Mouse (Mus musculus): Measurements from ENCODE around the gene Kctd10. TPM values are rescaled to one million over a fixed set of nuclear protein-coding genes. Genes with fewer than 3 reads are reported as not detected.

Gene Kctd10
- total RNA-seq, 1 experiment, result 94.6 TPM

GRCm38 (mm10) chr5:114379763-114380162 is 545 bp downstream of the Kctd10 start:
- no peak for DNase-seq (ENCODE audit: low read depth, low spot score)
- in situ Hi-C loops (cut with MboI; ENCODE audit: low sequenced_read_pairs in 2 of 2, unreplicated experiment in 2 of 2), result no loop called here
- Histone ChIP-seq H3K9me3 (ENCODE audit: control insufficient read depth, insufficient read depth, low read depth, low read length) (no peaks in the 10 kb centered on the region), H3K4me3 (ENCODE audit: insufficient read depth in 1 of 2, low read depth in 1 of 2, low read length in 2 of 2, poor library complexity in 1 of 2, severe bottlenecking in 1 of 2) (peak overlapping the region; percentile 80 to 95), H3K36me3 (ENCODE audit: control insufficient read depth, insufficient read depth, low read length, poor library complexity, severe bottlenecking) (peaks cover 11% of the 10 kb centered on the region; the same call in 1 of the 2 replicates), H3K27ac (ENCODE audit: insufficient read depth, low read depth, low read length, poor library complexity, severe bottlenecking) (peak overlapping the region; percentile 48), H3K9ac (ENCODE audit: insufficient read depth, low read depth, low read length, poor library complexity, severe bottlenecking) (peak overlapping the region; percentile 92), H3K4me1 (ENCODE audit: control insufficient read depth in 2 of 2, insufficient read depth in 2 of 2, low read length in 2 of 2, poor library complexity in 1 of 2) (peaks cover 2 to 19% of the 10 kb centered on the region in 2 experiments; a peak in 3 of 4 replicates)
- TF ChIP-seq ZNF384 (IDR thresholded peaks at IDR 0.05; ENCODE audit: low read depth, low read length), result no peak
- TF ChIP-seq CHD2 (IDR thresholded peaks at IDR 0.05; ENCODE audit: low read depth, low read length), result no peak
- no peak for TF ChIP-seq ZC3H11A (IDR thresholded peaks at IDR 0.05; ENCODE audit: borderline replicate concordance, low read depth, low read length)
- no peak for TF ChIP-seq MAFK (IDR thresholded peaks at IDR 0.05; ENCODE audit: insufficient read depth, low read depth, low read length)
- no peak for TF ChIP-seq HCFC1 (IDR thresholded peaks at IDR 0.05; ENCODE audit: borderline replicate concordance, insufficient read depth, low read length)

DNA sequence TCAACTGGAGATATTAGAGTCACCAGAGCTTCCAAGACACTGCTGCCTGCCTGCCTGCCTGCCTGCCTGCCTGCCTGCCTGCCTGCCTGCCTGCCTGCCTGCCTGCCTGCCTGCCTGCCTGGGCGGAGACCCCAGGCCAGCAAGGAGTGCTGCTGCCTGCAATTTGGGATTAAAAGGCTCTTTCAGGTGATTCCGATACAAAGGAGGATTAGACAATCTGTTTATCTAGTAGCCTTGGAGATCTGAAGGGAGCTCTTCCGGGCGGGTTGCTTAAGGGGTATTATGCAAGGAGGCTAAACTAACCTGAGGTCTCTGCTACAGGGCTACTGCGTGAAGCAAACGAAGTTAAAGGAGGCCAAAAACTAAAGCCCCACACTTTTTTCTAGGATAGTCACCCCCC is 1.4 kb downstream of the Kctd10 start:
- H3K9ac ChIP-seq (ENCODE audit: insufficient read depth, low read depth, low read length, poor library complexity, severe bottlenecking), result peak overlapping the region; percentile 31; the same call in 1 of the 2 replicates
- in situ Hi-C loops (cut with MboI; ENCODE audit: low sequenced_read_pairs in 2 of 2, unreplicated experiment in 2 of 2), result no loop called here

DNA sequence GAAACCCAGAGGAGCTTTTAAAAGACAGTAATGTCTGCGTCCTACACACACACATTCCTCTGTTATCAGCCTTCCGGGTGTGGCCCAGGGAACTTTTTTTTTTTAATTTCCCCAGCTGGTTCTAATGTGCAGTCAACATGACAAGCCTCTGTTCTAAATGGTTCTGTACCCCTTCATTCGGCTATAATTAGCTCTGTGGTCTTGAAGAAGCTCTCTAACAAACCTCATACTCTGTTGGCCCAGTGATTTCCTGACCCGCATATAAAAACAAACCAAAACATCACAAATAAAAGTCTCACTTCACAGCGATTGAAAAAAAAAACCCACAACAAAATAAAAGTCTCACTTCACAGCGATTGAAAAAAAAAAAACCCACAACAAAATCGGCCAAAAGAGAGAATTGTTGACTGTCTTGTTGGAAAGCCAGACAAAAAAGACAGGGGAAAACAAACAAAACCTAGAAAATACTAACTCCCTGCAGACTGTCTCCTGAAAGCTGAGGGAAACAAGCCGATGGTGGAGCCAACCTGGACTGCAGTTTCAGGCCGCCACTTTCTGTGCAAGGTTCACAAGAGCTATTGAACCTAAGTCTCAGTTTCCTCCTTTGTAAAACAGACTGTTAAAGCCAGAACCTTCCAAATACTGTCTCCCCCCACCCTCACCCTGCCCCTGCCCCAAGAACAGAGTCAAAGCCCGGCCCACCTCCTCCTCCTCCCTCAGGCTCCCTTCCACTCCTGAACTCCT is 2.0 kb downstream of the Kctd10 start:
- Histone ChIP-seq H3K4me1 (ENCODE audit: control insufficient read depth in 2 of 2, insufficient read depth in 2 of 2, low read length in 2 of 2, poor library complexity in 1 of 2) (peaks cover 4 to 24% of the 10 kb centered on the region in 2 experiments; a peak in 3 of 4 replicates), H3K27ac (ENCODE audit: insufficient read depth, low read depth, low read length, poor library complexity, severe bottlenecking) (no peak overlapping the region; the same call in 1 of the 2 replicates), H3K4me3 (ENCODE audit: insufficient read depth in 1 of 2, low read depth in 1 of 2, low read length in 2 of 2, poor library complexity in 1 of 2, severe bottlenecking in 1 of 2) (no peak overlapping the region), H3K9ac (ENCODE audit: insufficient read depth, low read depth, low read length, poor library complexity, severe bottlenecking) (0 out of 2 replicates have a peak overlapping the region, but pooled peaks have one; percentile 31), H3K36me3 (ENCODE audit: control insufficient read depth, insufficient read depth, low read length, poor library complexity, severe bottlenecking) (peaks cover 16% of the 10 kb centered on the region), H3K9me3 (ENCODE audit: control insufficient read depth, insufficient read depth, low read depth, low read length) (no peaks in the 10 kb centered on the region)
- TF ChIP-seq ZNF384 (IDR thresholded peaks at IDR 0.05; ENCODE audit: low read depth, low read length), result peak; percentile 57; the same call in 1 of the 2 replicates
- no peak for TF ChIP-seq HCFC1 (IDR thresholded peaks at IDR 0.05; ENCODE audit: borderline replicate concordance, insufficient read depth, low read length)
- no peak for TF ChIP-seq CHD2 (IDR thresholded peaks at IDR 0.05; ENCODE audit: low read depth, low read length)
- DNase-seq (ENCODE audit: low read depth, low spot score), result no peak
- in situ Hi-C loops (cut with MboI; ENCODE audit: low sequenced_read_pairs in 2 of 2, unreplicated experiment in 2 of 2), result no loop called here

More for the DNA sequence above, 1.4 kb downstream of the Kctd10 start:
- Histone ChIP-seq H3K4me1 (ENCODE audit: control insufficient read depth in 2 of 2, insufficient read depth in 2 of 2, low read length in 2 of 2, poor library complexity in 1 of 2) (peaks cover 4 to 27% of the 10 kb centered on the region in 2 experiments; a peak in 3 of 4 replicates), H3K36me3 (ENCODE audit: control insufficient read depth, insufficient read depth, low read length, poor library complexity, severe bottlenecking) (peaks cover 14% of the 10 kb centered on the region), H3K9me3 (ENCODE audit: control insufficient read depth, insufficient read depth, low read depth, low read length) (no peaks in the 10 kb centered on the region), H3K4me3 (ENCODE audit: insufficient read depth in 1 of 2, low read depth in 1 of 2, low read length in 2 of 2, poor library complexity in 1 of 2, severe bottlenecking in 1 of 2) (0 out of 4 replicates have a peak overlapping the region, but pooled peaks of 1 of the 2 experiments have one; percentile 80), H3K27ac (ENCODE audit: insufficient read depth, low read depth, low read length, poor library complexity, severe bottlenecking) (no peak overlapping the region; the same call in 1 of the 2 replicates)
- TF ChIP-seq CHD2 (IDR thresholded peaks at IDR 0.05; ENCODE audit: low read depth, low read length) (no peak), HCFC1 (IDR thresholded peaks at IDR 0.05; ENCODE audit: borderline replicate concordance, insufficient read depth, low read length) (no peak), ZNF384 (IDR thresholded peaks at IDR 0.05; ENCODE audit: low read depth, low read length) (no peak), MAFK (IDR thresholded peaks at IDR 0.05; ENCODE audit: insufficient read depth, low read depth, low read length) (no peak), ZC3H11A (IDR thresholded peaks at IDR 0.05; ENCODE audit: borderline replicate concordance, low read depth, low read length) (no peak)
- DNase-seq (ENCODE audit: low read depth, low spot score), result no peak

GRCm38 (mm10) chr5:114374409-114375213 is 5.7 kb downstream of the Kctd10 start:
- Histone ChIP-seq H3K9me3 (ENCODE audit: control insufficient read depth, insufficient read depth, low read depth, low read length) (no peaks in the 10 kb centered on the region), H3K27ac (ENCODE audit: insufficient read depth, low read depth, low read length, poor library complexity, severe bottlenecking) (no peak overlapping the region), H3K36me3 (ENCODE audit: control insufficient read depth, insufficient read depth, low read length, poor library complexity, severe bottlenecking) (peaks cover 24% of the 10 kb centered on the region), H3K4me3 (ENCODE audit: insufficient read depth in 1 of 2, low read depth in 1 of 2, low read length in 2 of 2, poor library complexity in 1 of 2, severe bottlenecking in 1 of 2) (no peak overlapping the region), H3K9ac (ENCODE audit: insufficient read depth, low read depth, low read length, poor library complexity, severe bottlenecking) (no peak overlapping the region), H3K4me1 (ENCODE audit: control insufficient read depth in 2 of 2, insufficient read depth in 2 of 2, low read length in 2 of 2, poor library complexity in 1 of 2) (peaks cover 2 to 41% of the 10 kb centered on the region in 2 experiments; a peak in 2 of 4 replicates)
- in situ Hi-C loops (cut with MboI; ENCODE audit: low sequenced_read_pairs in 2 of 2, unreplicated experiment in 2 of 2), result no loop called here
- no peak for DNase-seq (ENCODE audit: low read depth, low spot score)
- TF ChIP-seq MAFK (IDR thresholded peaks at IDR 0.05; ENCODE audit: insufficient read depth, low read depth, low read length) (no peak), ZC3H11A (IDR thresholded peaks at IDR 0.05; ENCODE audit: borderline replicate concordance, low read depth, low read length) (no peak), HCFC1 (IDR thresholded peaks at IDR 0.05; ENCODE audit: borderline replicate concordance, insufficient read depth, low read length) (no peak)

Measured in ES-E14 (cell line).